Mouse (Mus musculus): ENCODE results near the gene Ifitm3.

DNA sequence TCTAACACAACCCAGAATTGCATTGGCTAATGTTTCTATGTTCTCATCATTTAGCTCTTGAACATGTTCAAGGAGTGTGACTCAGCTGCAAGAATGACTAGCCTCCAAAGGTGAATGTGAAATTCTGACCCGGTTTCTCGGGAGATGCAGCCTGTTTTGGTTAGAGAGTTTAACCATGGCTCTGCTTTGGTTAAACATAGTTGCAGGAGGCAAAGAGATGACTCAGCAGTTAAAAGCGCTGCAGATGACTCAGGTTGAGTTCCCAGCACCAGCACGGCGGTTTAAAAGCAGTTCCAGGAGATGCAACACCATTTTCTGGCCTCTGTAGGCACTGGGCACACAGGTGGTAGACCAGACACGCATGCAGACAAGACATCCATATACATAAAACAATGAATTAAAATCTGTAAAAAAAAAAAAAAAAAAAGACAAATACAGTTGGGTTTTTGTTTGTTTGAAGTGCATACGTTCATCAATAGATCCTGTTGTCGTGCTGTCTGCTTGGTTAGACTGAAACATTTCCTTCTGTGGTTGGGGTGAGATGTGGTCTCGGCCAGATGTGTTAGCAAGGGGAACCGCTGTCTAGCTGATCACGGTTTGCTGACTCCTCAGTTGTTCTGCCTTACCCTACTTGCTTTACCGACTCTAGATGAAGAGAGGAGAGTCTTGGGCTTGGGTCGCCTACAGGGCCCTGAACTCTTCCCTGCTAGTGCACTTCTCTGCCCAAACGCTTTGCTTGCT lies 48.2 kb upstream of the Ifitm3 start:
- TF ChIP-seq CTCF (IDR thresholded peaks at IDR 0.05; ENCODE audit: extremely low read depth, insufficient read depth, insufficient read length, insufficient replicate concordance) = no peak
- TF ChIP-seq POLR2A (IDR thresholded peaks at IDR 0.05; ENCODE audit: low read depth, low read length) = no peak
